Mouse (Mus musculus): ENCODE data around the gene Ttc22.

The Ttc22 gene

GRCm38 (mm10) chr4:106664697-106665096 lies 42.5 kb downstream of the Ttc22 start:
- no peaks in the 10 kb centered on the region for H3K27me3 ChIP-seq (ENCODE audit: control insufficient read depth, insufficient read depth, low read length, poor library complexity, severe bottlenecking)
- no peak for DNase-seq (ENCODE audit: low read depth, low spot score)
- H3K36me3 ChIP-seq (ENCODE audit: control insufficient read depth, insufficient read depth, low read length, poor library complexity, severe bottlenecking) = peaks cover 12% of the 10 kb centered on the region

DNA sequence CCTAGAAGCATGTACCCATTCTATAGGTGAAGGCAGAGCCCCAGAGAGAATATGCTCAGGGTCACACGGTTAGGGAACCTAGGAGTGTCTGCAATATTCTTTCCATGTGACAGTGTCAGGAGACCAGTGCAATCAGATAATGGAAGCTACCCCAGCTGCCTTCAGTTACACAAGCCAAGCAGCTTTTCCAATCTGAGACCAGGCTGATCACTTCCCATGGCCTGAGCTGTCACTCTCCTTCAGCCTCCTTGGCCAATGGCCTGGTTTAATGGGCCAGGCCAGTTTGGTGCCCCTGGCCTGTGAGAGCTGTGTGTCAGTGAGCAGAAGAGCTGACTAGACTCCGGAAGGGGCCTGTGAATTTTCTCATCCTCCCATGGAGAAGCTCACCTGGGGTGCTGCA lies 43.0 kb downstream of the Ttc22 start:
- H3K36me3 ChIP-seq (ENCODE audit: control insufficient read depth, insufficient read depth, low read length, poor library complexity, severe bottlenecking) = peaks cover 14% of the 10 kb centered on the region
- no peak for DNase-seq (ENCODE audit: low read depth, low spot score)

DNA sequence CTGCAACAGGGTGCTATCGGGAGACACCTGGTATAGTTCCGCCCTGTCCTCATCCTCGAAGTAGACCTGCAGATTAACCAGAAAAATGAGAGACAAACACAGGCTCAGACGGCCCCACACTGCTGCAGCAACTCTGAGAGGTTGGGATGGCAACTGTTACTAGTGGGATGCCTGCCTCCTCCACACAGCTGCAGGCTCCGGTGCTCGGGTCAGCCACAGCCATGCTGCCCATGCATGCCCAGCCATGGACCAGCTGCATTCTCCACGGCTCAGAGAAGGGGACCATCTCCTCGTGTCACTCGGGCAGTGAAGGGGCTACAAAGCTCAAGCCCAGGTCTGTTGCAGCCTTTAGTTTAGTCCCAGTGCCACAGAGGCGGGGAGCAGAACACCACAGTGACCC lies 43.4 kb downstream of the Ttc22 start:
- Histone ChIP-seq H3K27me3 (ENCODE audit: control insufficient read depth, insufficient read depth, low read length, poor library complexity, severe bottlenecking) (no peaks in the 10 kb centered on the region), H3K36me3 (ENCODE audit: control insufficient read depth, insufficient read depth, low read length, poor library complexity, severe bottlenecking) (peaks cover 14% of the 10 kb centered on the region)
- no peak for DNase-seq (ENCODE audit: low read depth, low spot score)

More for the DNA sequence above, 43.0 kb downstream of the Ttc22 start:
- H3K27me3 ChIP-seq (ENCODE audit: control insufficient read depth, insufficient read depth, low read length, poor library complexity, severe bottlenecking) = no peaks in the 10 kb centered on the region

- H3K36me3 ChIP-seq (ENCODE audit: control insufficient read depth, insufficient read depth, low read length, poor library complexity, severe bottlenecking) = peaks cover 14% of the 10 kb centered on the region
- H3K27me3 ChIP-seq (ENCODE audit: control insufficient read depth, insufficient read depth, low read length, poor library complexity, severe bottlenecking) = no peaks in the 10 kb centered on the region
- DNase-seq (ENCODE audit: low read depth, low spot score) = no peak
Observed at GRCm38 (mm10) chr4:106666546-106666945, 44.3 kb downstream of the Ttc22 start.

DNA sequence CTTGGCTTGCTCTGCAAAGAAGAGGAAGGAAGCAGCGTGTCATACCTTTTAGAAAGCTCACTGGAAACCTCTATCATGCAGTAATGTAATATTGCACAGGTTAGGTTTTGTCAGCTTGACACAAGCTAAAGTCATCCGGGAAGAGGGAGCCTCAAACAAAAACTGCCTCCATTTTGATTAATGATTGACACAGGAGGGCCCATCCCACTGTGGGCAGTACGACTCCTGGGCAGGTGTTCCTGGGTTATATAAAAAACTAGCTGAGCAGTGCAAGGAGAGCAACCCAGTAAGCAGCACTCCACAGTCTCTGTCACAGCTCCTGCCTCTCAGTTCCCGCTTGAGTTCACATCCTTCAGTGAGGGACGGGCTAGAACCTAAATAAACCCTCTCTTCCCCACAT lies 54.5 kb downstream of the Ttc22 start:
- no peaks in the 10 kb centered on the region; the same call in 1 of the 2 replicates for H3K27me3 ChIP-seq (ENCODE audit: control insufficient read depth, insufficient read depth, low read length, poor library complexity, severe bottlenecking)
- DNase-seq (ENCODE audit: low read depth, low spot score) = no peak
- peaks cover 6% of the 10 kb centered on the region for H3K36me3 ChIP-seq (ENCODE audit: control insufficient read depth, insufficient read depth, low read length, poor library complexity, severe bottlenecking)

GRCm38 (mm10) chr4:106678442-106679118 lies 56.3 kb downstream of the Ttc22 start, which contains the start of gene Ttc4:
Gene Ttc4 (minus strand): TSS chr4:106678944.
- Histone ChIP-seq H3K27me3 (ENCODE audit: control insufficient read depth, insufficient read depth, low read length, poor library complexity, severe bottlenecking) (no peaks in the 10 kb centered on the region; the same call in 1 of the 2 replicates), H3K36me3 (ENCODE audit: control insufficient read depth, insufficient read depth, low read length, poor library complexity, severe bottlenecking) (peaks cover 3% of the 10 kb centered on the region)
- DNase-seq (ENCODE audit: low read depth, low spot score) = peak; percentile 94

- Histone ChIP-seq H3K36me3 (ENCODE audit: control insufficient read depth, insufficient read depth, low read length, poor library complexity, severe bottlenecking) (peaks cover 2% of the 10 kb centered on the region; the same call in 1 of the 2 replicates), H3K27me3 (ENCODE audit: control insufficient read depth, insufficient read depth, low read length, poor library complexity, severe bottlenecking) (no peaks in the 10 kb centered on the region; the same call in 1 of the 2 replicates)
- DNase-seq (ENCODE audit: low read depth, low spot score) = no peak
Observed at GRCm38 (mm10) chr4:106679152-106679551, 56.9 kb downstream of the Ttc22 start.

GRCm38 (mm10) chr4:106680955-106681354 lies 58.7 kb downstream of the Ttc22 start:
- DNase-seq (ENCODE audit: low read depth, low spot score) = peak; percentile 47
- H3K36me3 ChIP-seq (ENCODE audit: control insufficient read depth, insufficient read depth, low read length, poor library complexity, severe bottlenecking) = peaks cover 2% of the 10 kb centered on the region; the same call in 1 of the 2 replicates
- no peaks in the 10 kb centered on the region; the same call in 1 of the 2 replicates for H3K27me3 ChIP-seq (ENCODE audit: control insufficient read depth, insufficient read depth, low read length, poor library complexity, severe bottlenecking)

DNA sequence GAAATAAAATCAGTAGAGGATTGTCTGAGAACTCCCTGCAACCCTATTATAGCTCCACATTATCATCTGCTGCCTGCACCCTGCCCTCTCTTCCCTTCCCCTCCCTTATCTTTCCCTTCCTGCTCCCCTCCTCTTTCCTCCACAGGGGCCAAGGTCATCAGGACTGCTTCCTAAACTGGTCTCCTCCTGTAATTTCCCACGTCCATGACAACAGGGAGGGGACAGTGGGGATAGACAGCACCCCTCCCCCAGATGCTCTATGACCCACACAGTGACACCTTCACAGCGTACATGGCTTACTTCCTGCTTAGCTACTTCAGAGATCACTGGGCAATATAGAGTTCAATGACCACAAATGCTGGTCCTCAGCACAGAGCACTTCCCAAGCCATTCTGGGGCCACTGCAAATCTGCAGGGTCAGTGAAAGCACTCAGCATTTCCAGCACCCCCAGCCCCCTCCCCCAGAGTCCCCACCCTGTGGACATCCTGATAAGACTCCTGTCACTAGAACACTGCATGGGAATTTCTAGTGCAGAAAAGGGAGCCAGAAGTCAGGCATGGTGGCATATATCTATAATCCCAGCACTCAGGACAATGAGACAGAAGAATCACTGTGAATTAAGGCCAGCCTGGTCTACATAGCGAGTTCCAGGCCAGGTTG lies 66.5 kb downstream of the Ttc22 start:
- no peak for DNase-seq (ENCODE audit: low read depth, low spot score)

More for the DNA sequence above, 66.5 kb downstream of the Ttc22 start:
- H3K27me3 ChIP-seq (ENCODE audit: control insufficient read depth, insufficient read depth, low read length, poor library complexity, severe bottlenecking) = no peaks in the 10 kb centered on the region
- H3K36me3 ChIP-seq (ENCODE audit: control insufficient read depth, insufficient read depth, low read length, poor library complexity, severe bottlenecking) = no peaks in the 10 kb centered on the region
